Mouse (Mus musculus) common myeloid progenitor, adult 5-6 weeks (primary cell): ENCODE measurements at regions not wholly inside any gene's neighbourhood (a gene's known extent, or its start where the extent isn't known, plus 50 kb on each side); places are given as distances from the start of the nearest gene placed in this dataset.

Experiments used
- ATAC-seq: replicated peaks from 2 replicates; pipeline ENCODE4 v1.8.0; 2016; ENCODE audit warnings: low read depth, mild to moderate bottlenecking, moderate TSS enrichment, inconsistent platforms; ENCODE audit not compliant: poor library complexity, severe bottlenecking

- peak; percentile 85 for ATAC-seq
Observed at GRCm38 (mm10) chr16:25083729-25084128, 202.9 kb upstream of the Tprg start.

- ATAC-seq: no peak
Observed at GRCm38 (mm10) chr16:25087741-25088648, 198.6 kb upstream of the Tprg start.

DNA sequence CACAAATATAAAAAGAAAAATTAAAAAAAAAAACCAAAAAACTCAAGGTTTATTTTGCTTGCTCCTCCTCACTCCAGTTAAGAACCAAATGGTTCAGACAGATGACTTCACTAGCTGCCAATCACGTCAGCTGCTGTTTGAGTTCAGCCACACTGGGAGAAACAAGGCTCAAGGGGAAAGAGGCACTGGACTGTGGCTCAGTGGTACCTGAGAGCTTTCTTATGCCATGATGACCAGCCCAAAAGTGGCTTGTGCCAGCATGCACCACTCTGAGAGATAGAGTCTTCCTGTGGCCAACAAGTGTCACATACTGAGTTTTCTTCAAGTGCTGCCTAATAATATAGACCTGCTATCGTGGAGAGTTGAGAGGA lies 198.0 kb upstream of the Tprg start:
- no peak for ATAC-seq

- ATAC-seq: no peak
Observed at GRCm38 (mm10) chr16:25104165-25104564, 182.5 kb upstream of the Tprg start.

DNA sequence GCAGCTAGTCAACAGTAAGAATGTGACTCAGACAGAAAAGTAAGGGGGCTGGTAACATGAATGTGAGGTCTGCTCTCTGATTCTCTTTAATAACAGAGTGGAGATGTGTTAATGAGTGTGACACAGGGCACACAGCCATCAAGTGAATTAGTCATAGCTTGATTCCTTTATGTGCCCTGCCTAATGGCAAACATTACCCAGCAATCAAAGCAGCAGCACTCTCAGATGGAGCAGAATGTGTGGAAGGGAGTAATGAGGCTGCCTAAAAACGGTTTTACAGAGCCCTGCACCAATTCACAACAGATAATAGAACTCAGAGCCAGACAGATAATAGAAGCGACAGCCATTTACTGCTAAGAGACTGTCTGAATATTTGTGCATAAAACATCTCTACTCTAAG lies 182.0 kb upstream of the Tprg start:
- ATAC-seq: no peak

DNA sequence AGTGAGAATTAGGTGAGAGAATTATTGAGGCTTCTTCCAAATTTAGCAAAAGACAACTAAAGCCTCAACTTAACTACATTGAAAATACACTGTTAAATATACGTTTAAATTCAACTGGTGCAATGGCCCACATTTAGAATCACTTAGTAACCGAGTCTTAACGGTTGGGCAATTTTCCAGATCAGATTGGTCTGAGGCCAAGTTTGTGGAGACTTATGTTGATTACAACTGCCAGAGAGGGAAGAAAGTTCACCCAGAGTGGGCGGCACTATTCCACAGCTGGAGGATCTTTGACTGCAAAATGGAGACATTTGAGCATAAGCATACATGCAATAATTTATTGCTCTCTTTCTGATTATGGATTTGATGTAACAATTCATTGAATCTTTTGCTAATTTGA lies 146.5 kb upstream of the Tprg start:
- ATAC-seq: peak; percentile 63; the same call in 1 of the 2 replicates

DNA sequence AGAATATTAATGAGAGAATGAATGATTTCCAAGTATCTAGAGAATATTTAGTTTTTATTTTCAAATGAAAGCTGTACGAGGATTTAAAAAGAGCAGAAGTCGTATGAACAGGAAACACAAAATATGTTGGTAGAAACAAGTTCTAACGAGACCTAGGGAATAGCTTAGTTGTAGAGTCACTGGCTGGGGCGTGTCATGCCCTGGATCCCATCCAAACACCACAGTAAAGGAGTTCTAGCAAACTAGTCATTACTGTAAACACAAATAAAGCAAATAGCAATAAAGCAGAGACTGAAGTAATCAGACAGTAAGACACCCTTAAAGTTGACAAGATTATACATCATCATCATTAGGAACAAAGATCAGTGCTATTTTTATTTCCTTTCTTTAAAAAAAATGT lies 139.1 kb upstream of the Tprg start:
- no peak for ATAC-seq

DNA sequence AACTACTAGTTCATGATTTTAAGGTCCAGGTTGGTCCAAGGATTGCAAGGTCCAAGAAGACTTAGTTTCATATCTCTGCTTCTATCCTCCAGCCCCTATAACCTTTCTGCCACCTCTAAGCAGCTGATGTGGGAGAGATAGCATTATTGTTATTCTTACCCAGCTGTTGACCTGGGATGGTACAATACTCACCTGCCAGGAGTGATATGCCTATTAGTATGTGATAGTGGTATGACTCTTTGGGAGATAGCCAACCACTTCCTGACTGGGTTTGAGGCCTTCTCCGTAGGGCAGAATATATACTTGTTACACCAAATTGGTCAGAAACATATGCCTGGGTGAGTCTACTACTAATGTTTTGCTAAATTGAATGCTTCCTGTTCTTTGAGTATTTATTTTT lies 137.4 kb upstream of the Tprg start:
- no peak for ATAC-seq

- no peak for ATAC-seq
Observed at GRCm38 (mm10) chr16:25176870-25177269, 109.7 kb upstream of the Tprg start.

- peak; percentile 86 for ATAC-seq
Observed at GRCm38 (mm10) chr16:25178055-25178454, 108.6 kb upstream of the Tprg start.

- peak; percentile 36; the same call in 1 of the 2 replicates for ATAC-seq
Observed at GRCm38 (mm10) chr16:25181939-25182338, 104.7 kb upstream of the Tprg start.

DNA sequence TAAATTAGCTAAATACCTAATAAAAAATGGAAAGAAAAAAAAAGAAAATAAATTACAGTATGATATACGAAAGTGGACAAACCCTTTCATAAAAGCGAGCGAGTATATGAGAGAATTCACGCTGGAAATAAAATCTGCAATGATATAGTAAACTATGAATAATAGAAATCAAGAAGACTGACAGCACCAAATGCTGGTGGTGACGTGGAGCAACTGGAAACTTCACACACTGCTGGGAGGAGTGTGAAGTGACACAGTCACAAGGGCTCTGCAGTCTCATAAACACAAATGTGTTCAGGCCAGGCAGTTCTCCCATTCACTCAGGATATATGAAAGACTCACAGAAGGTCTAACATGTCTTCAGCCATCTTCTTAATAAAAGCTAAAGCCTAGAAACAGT lies 89.5 kb upstream of the Tprg start:
- no peak for ATAC-seq

GRCm38 (mm10) chr16:25198844-25199243 lies 87.8 kb upstream of the Tprg start:
- peak; percentile 71 for ATAC-seq

GRCm38 (mm10) chr16:25199984-25200383 lies 86.6 kb upstream of the Tprg start:
- no peak for ATAC-seq

DNA sequence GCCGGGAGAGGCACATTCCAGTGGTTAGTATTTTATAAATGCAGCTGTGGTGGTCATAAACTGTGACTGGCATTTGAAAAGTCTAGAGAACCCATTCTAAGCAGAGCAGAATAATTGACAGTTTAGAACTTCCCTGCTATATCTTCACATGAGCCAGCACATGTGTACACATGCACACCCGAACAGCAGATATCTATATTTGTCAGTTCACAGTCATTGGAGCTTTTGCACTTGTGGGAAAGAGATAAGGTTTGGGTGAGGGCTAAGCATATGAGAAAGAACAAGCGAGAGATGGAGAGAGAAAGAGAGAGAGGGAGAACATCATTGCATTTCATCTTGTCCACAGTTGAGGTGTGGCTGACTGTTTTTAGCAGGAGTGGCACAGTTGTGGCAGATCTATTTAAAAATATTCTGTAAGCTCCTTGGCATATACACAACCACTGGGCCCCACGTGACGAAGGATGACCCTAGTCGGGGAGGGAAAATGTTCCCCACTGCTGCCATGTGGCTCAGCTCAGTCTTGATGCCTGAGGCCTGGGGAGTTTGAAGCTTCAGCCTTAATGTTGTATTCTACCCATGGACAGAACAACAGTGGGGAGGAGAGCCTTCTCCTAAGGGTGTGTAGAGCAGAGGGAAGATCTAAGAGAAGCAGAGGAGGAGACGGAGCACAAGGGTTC lies 85.4 kb upstream of the Tprg start:
- ATAC-seq: peak; percentile 80

DNA sequence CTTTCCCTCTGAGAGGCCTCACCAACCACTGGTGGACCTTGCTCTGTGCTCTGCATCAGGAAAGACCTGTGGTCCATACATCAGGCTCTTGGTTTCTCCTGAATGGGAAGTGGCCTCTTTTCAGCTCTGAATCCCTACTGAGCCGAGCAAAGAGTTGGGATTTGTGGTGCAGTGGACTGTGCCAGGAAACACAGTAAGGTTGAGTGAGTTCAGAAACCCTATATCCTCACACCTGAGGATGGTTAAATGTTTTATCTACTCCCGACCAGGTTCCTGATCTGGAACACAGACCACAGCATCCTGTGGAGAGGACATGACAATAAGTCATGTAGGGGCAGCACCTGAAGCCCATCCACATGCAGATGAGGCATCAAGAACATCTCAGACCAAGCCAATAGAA lies 73.4 kb upstream of the Tprg start:
- ATAC-seq: no peak

DNA sequence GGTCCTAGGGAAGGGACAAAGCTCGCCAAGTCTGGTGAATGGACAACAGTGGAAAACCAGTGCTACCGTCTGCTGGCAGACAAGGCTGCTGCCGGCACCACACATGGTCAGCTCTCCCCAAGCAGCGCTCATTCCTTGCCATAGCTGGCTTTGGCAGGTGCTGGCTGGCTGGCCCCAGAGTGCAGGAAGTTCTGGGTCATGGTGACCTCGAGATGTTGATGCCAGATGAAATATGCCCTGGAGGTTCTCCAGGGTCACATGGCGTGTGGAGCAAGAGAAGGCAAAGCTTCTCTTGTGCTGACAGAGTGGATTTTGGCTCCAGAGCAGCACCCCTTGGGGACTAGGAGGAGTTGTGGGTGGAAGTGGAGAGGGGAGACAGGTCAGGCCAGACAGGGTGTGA lies 66.1 kb upstream of the Tprg start:
- ATAC-seq: no peak

GRCm38 (mm10) chr16:25224801-25225200 lies 61.8 kb upstream of the Tprg start:
- ATAC-seq: no peak
